Mouse (Mus musculus): ENCODE measurements around the gene Ppp1r14b. TPM values are rescaled to one million over a fixed set of nuclear protein-coding genes. Genes with fewer than 3 reads are reported as not detected.
A peak's percentile ranks its signal among the peaks of the same experiment; 100 is the strongest.
"Not testable (repeated sequence)": the region's sequence is repeated elsewhere in the genome, so short reads cannot be mapped to it uniquely, and the experiment has no call there.

Gene Ppp1r14b
- total RNA-seq, 2 experiments from 2014 or later: 63.1 to 69.8 TPM

DNA sequence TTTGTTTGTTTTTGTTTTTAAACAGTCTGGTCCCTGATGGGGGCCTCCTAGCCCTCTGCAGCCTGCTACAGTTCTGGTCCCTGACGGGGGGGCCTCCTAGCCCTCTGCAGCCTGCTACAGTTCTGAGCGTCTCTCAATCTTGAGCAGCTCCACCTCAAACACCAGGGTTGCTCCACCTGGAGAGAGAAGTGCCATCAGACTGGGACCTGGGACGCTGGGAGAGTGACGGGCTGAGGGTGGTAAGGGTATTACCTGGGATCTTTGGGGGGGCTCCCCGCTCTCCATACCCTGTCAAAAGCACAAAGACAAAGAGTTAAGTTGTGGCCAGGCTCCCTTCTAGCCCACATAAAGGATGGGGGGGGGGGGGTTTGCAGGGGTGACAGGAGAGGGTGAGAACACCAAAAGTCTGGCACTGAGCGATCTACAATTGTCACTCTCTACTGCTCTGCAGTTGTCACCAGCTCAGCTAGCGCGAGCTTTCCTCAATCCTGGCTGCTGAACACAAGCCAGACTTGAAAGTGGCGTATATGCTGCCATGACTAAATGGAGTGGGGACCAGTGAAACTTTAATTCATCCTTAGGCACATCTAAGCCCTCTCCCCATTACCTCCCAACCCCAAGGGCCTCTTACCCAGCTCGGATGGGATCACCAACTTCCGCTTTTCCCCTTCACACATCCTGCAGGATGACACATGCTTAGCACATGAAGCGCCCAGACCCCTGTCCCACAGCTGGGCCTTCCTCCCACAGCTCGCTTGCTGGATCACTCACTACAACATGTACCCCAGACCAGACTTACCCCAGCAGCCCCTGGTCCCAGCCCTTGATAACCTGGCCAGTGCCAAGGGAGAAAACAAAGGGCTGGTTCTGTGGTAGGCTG lies 3.2 kb downstream of the Ppp1r14b start:
- DNase-seq: no peak

GRCm38 (mm10) chr19:6978639-6978974 lies 3.8 kb downstream of the Ppp1r14b start:
- DNase-seq: no peak

GRCm38 (mm10) chr19:6979001-6979479 lies 4.3 kb downstream of the Ppp1r14b start:
- peak in 1 of 2 experiments; percentile 45 for DNase-seq

DNA sequence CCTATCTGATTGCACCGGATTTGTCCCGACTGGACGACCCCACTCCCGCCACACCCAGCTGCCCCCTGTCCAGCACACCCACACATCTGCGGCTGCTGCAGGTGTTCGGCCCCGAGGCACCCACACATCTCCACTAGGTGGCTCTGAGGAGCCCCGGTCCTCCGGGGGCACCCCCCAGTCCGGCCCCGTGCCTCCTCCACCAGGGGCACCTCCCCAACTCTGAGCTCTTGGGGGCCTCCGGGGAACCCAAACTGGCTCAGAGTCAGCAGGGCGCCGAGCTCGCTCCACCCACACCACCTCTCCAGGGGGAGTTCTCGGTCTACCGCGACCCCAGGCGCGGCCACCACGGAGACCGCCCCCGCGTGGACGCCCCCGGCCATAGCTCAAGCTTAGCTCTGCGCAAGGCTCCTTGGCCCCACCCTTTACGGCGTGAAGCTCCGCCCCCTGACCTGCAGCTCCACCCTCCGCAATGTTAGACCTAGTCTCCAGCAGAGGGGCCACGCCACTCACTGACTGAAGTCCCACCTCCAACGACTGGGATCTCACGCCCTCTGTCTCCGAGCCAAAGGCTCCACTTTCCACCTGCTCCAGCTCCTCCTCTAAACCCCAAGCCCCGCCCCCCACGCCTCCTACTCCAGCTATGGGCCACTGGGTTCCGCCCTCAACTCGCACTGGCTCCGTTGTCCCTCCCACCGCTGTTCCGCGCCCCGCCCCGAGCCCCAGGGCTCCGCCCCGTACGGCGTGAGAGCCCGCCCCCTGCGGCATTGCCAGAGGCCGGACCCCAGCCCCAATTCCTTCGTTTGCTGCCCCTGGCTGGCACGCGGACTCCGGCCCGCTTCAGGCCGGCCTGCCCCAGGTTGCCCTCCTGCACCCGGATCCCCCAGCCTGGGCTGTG lies 5.0 kb downstream of the Ppp1r14b start:
- DNase-seq: peak; percentile 99 to 100

- peak; percentile 99 for DNase-seq
These were observed 5.8 kb downstream of the Ppp1r14b start, which contains the start of gene Fkbp2 for GRCm38 (mm10) chr19:6980381-6981093. Fkbp2 (minus strand) TSS chr19:6980501.

DNA sequence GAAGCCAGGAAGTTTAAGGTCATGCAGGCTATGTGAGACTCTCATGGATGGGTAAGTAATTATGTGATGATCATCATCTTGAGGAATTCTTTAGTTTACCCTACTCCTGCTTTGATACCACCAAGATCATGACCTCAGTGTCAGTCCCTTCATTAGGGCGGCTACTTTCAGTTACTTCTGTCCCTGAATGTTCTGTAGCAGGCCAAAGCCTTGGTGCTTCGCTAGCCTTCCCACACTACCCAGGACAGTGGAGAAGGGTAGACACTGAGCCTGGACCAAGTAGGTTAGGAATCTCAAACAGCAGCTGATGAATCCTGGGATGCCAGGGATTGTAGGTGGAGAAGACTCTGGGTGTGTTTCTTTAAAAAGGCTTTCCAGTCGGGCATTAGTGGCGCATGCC lies 6.7 kb downstream of the Ppp1r14b start:
- DNase-seq: no peak

DNA sequence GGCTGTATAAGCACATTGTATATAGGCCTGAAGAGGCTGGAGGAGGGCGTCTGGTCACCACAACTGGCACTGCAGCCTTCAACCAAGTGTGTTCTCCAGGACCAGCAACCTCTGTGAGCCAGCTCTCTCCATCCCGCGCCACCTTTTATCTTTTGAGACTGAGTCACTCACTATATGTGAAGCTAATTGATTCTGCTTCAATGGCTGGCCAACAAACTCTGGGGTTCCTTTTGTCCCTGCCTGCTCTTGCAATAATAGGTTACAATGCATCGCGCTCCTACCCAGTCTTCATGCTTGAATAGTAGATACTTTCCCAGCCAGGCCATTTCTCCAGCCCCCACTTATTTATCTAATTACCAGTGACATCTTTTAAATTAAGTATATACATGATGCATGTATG lies 8.9 kb downstream of the Ppp1r14b start:
- DNase-seq: no peak

DNA sequence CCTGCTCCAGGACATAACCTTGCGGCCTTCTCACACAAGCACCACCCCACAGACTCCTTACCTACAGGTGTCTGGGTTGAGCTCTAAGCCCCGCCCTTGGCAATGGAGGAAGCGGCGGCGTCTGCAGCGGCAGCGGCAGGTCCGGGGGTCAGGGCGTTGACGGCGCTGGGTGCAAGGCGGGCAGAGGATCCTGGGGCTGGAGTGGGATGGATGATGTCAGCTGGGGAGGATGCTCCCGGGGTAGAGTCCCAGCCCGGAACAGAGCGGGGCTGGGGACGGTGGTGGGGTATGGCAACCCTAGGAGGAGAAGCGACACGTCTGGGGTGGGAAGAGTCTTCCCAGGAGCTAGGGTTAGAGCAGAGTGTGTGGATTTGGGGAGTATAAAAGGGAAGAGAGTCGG lies 10.5 kb downstream of the Ppp1r14b start:
- DNase-seq: no peak

GRCm38 (mm10) chr19:6985951-6986708 lies 11.4 kb downstream of the Ppp1r14b start:
- DNase-seq: no peak

- DNase-seq: peak; percentile 62 to 65
These were observed 12.5 kb downstream of the Ppp1r14b start, which contains the start of gene Vegfb for GRCm38 (mm10) chr19:6987061-6987903. Vegfb (minus strand) TSS chr19:6987651.

DNA sequence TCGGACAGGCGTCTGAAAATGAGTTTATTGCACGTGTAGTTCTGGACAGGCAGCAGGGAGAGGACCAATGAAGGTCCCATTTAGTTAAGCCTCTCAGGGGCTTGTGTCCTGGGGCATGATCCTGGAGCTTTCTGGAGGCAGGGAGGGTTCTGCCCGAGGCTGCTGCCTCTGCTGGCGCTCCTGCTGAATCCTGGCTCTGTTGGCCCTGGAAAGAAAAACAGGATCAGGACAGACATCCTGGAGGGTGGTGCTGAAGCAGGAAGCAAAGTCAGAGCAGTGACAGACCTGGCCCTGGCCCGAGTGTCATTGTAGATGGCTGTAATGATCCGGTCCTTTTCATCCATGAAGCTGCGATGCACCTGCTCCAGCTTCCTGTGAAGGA lies 13.1 kb downstream of the Ppp1r14b start:
- DNase-seq: no peak

- DNase-seq: no peak
These were observed 14.5 kb downstream of the Ppp1r14b start for GRCm38 (mm10) chr19:6989251-6989650.

DNA sequence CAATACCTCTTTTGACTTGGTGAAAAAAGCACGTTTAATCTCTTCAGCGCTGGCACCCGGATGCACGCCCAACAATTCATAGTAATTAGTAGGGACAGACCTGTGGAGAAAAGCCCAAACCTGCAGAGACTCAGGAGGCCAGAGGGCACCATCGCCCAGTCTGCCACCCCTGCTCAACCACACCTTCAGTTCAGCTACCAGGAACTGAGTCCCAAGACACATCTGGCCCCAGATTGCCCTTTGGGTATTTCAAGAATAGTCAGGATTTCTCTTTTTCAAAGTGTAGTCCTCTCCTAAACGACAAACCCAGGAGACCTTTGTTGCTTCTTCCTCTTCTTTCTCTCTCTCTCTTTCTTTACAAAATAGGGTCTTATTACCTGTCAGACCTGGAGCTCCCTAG lies 15.9 kb downstream of the Ppp1r14b start:
- DNase-seq: no peak

GRCm38 (mm10) chr19:6991166-6991565 lies 16.4 kb downstream of the Ppp1r14b start:
- not testable (repeated sequence) for DNase-seq

GRCm38 (mm10) chr19:6992011-6992858 lies 17.5 kb downstream of the Ppp1r14b start, which contains the start of gene Dnajc4:
Dnajc4 (minus strand) TSS chr19:6992572.
- DNase-seq: peak; percentile 93

- DNase-seq: no peak
These were observed 18.4 kb downstream of the Ppp1r14b start for GRCm38 (mm10) chr19:6993011-6993770.

GRCm38 (mm10) chr19:6994002-6994401 lies 19.2 kb downstream of the Ppp1r14b start:
- no peak for DNase-seq

DNA sequence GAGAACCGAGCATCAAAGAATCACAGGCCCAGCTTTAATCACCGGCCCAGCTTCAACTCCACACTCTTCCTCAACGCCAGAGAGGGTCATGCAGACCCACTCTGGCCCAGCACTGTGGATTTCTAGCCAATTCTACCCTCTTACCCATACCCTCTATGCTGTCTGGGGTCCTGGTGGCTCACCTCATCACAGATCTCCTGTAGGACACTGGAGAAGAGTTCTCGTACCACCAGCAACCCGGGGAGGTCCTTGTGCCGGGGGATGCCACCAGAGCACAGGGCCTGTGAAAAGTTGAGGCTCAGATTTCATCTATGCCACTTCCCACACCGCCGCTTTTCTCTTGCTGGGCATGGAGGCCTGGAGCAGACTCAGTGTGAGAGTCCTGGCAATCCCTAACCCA lies 19.7 kb downstream of the Ppp1r14b start:
- no peak for DNase-seq
